In the genomic region with DNA sequence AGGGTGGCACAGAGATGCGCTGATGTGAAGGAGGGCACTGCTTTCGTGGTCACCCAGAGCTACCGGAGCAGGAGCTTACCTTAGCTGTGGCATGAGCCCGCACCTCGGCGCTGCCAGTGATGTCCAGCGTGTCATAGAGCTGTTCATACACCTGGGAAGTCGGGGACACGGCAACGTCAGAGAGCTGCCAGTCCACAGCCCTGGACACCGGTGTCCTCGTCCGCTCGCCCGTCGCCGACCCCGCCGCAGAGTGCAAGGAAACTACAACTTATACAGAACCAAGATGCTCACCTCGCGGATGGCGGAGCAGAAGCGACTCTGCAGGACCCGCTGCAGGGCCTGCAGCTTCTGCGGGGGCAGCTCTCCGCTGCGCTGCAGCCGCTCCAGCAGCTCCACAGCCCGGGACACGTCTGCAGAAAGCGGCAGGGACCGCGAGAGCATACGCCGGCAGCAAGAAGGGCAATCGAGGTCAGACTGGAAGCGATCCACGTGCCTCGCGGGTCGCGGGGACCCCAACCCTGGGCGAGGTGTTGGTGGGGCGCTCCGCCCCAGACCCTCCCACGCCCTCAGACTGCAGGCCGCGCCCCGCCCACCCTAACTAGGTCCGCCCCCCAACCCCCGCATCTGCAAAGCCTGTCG, we compare ENCODE assay signal across 8 mouse cellular contexts. TPM values are rescaled to one million over a fixed set of nuclear protein-coding genes. Genes with fewer than 3 reads are reported as not detected.
DNase-seq lines count a peak whose midpoint lies in the region; ATAC-seq and TF ChIP-seq lines count a peak whose summit lies in the region.

No protein-coding gene starts in this region.

- no peak for TF ChIP-seq POLR2A in kidney, adult 2 months (IDR thresholded peaks at IDR 0.05; ENCODE audit: low read depth, low read length)

- H3K27me3 ChIP-seq in kidney, adult 2 months (replicated peaks; ENCODE audit: control insufficient read depth, insufficient read depth, low read length): no peaks in the 10 kb centered on the region
- peaks cover 23% of the 10 kb centered on the region for H3K27me3 ChIP-seq in G1E (ENCODE audit: insufficient read depth, low read length)
- peaks cover 18% of the 10 kb centered on the region for H3K27me3 ChIP-seq in forebrain, embryonic 11.5 days (ENCODE audit: control insufficient read depth, insufficient read depth, low read length)
- H3K27me3 ChIP-seq in limb, embryonic 15.5 days: peaks cover 35% of the 10 kb centered on the region

- DNase-seq in kidney, adult 2 months: no peak
- no peak for DNase-seq in kidney, postnatal 4 days
- no peak for DNase-seq in G1E (ENCODE audit: low spot score)
- DNase-seq in forebrain, embryonic 11.5 days (ENCODE audit: low spot score): no peak
- DNase-seq in testis, postnatal 10 days (ENCODE audit: low spot score): peak; percentile 37
- no peak for DNase-seq in retina, embryonic 14.5 days (ENCODE audit: low spot score)
- DNase-seq in retina, postnatal 1 day: no peak

- no peak overlapping the region for H3K27ac ChIP-seq in kidney, adult 2 months (ENCODE audit: insufficient read depth, low read depth, low read length)
- H3K27ac ChIP-seq in forebrain, embryonic 11.5 days (ENCODE audit: low read depth, low read length): no peak overlapping the region
- no peak overlapping the region for H3K27ac ChIP-seq in limb, embryonic 15.5 days

- H3K36me3 ChIP-seq in kidney, adult 2 months (ENCODE audit: control insufficient read depth, insufficient read depth, low read length): no peaks in the 10 kb centered on the region
- H3K36me3 ChIP-seq in G1E (replicated peaks): peaks cover 50% of the 10 kb centered on the region
- no peaks in the 10 kb centered on the region for H3K36me3 ChIP-seq in forebrain, embryonic 11.5 days (ENCODE audit: control insufficient read depth, insufficient read depth, low read length)
- peaks cover 24% of the 10 kb centered on the region for H3K36me3 ChIP-seq in limb, embryonic 15.5 days

- no peak for ATAC-seq in G1E (ENCODE audit: extremely low read depth, insufficient number of reproducible peaks, low FRiP score, poor library complexity, severe bottlenecking)
- ATAC-seq in forebrain, embryonic 11.5 days (replicated peaks; ENCODE audit: low FRiP score): peak; percentile 1; the same call in 1 of the 2 replicates
- ATAC-seq in limb, embryonic 15.5 days (ENCODE audit: insufficient number of reproducible peaks, low FRiP score, low TSS enrichment, low read depth): peak; percentile 2; the same call in 1 of the 2 replicates

- H3K9ac ChIP-seq in forebrain, embryonic 11.5 days (ENCODE audit: low read length): peak overlapping the region; percentile 50; the same call in 1 of the 2 replicates
- peak overlapping the region; percentile 27 for H3K9ac ChIP-seq in limb, embryonic 15.5 days

- no peaks in the 10 kb centered on the region; the same call in 1 of the 2 replicates for H3K4me1 ChIP-seq in kidney, adult 2 months (ENCODE audit: control insufficient read depth, insufficient read depth, low read length)
- H3K4me1 ChIP-seq in G1E (ENCODE audit: insufficient read depth, low read depth, low read length): peaks cover 63% of the 10 kb centered on the region
- peaks cover 15% of the 10 kb centered on the region for H3K4me1 ChIP-seq in forebrain, embryonic 11.5 days (replicated peaks; ENCODE audit: control insufficient read depth, insufficient read depth, low read length)
- H3K4me1 ChIP-seq in limb, embryonic 15.5 days: peaks cover 33% of the 10 kb centered on the region

- WGBS in kidney, adult 2 months: 6% methylated on average over 52 of the region's 52 CpGs
- 9% methylated on average over 49 of the region's 52 CpGs for WGBS in forebrain, embryonic 11.5 days
- 8% methylated on average over 51 of the region's 52 CpGs for WGBS in limb, embryonic 15.5 days

- H3K4me3 ChIP-seq in kidney, adult 2 months (ENCODE audit: insufficient read depth, low read depth, low read length): peak overlapping the region; percentile 57
- H3K4me3 ChIP-seq in G1E (ENCODE audit: low read depth, low read length): peak overlapping the region; percentile 73
- H3K4me3 ChIP-seq in forebrain, embryonic 11.5 days (ENCODE audit: low read depth, low read length): peak overlapping the region; percentile 39
- peak overlapping the region; percentile 57 for H3K4me3 ChIP-seq in limb, embryonic 15.5 days

- no peak for TF ChIP-seq CTCF in kidney, adult 2 months (conservative IDR thresholded peaks at IDR 0.05; ENCODE audit: insufficient read depth, insufficient read length, low read depth, low read length)
- no peak for TF ChIP-seq CTCF in G1E (IDR thresholded peaks at IDR 0.05; ENCODE audit: low read depth, low read length)

- H3K9me3 ChIP-seq in G1E (replicated peaks): no peaks in the 10 kb centered on the region
- no peaks in the 10 kb centered on the region for H3K9me3 ChIP-seq in forebrain, embryonic 11.5 days (ENCODE audit: control insufficient read depth, low read length)
- H3K9me3 ChIP-seq in limb, embryonic 15.5 days: no peaks in the 10 kb centered on the region

- peak overlapping the region; percentile 91 for H3K4me2 ChIP-seq in forebrain, embryonic 11.5 days (ENCODE audit: low read depth, low read length, severe bottlenecking)
- H3K4me2 ChIP-seq in limb, embryonic 15.5 days: peak overlapping the region; percentile 88

RNA-seq across cellular contexts. Expression of a gene that starts 0.4 kb away (rescaled TPM):
- polyA plus RNA-seq in kidney, adult 2 months (2012; rRNA removed): 2.7 and 3.9 TPM in 2 replicates
- total RNA-seq in G1E (2014; fragmentation: Nextera tagmentation) (not detected in 2 replicates), G1E (2017) (2.0 and 3.8 TPM in 2 replicates)
- 0.86 and 1.1 TPM in 2 replicates for polyA plus RNA-seq in G1E (2012)
- 0.48 and 1.5 TPM in 2 replicates for polyA plus RNA-seq in forebrain, embryonic 11.5 days (2014; fragmentation: Nextera tagmentation; extraction: Ambion mirVana)
- polyA plus RNA-seq in limb, embryonic 15.5 days (2015; fragmentation: Nextera tagmentation; extraction: Ambion mirVana): 2.3 and 2.5 TPM in 2 replicates

RNA-seq across cellular contexts. Expression of a gene that starts 3.1 kb away (rescaled TPM):
- polyA plus RNA-seq in kidney, adult 2 months (2012; rRNA removed): 0.50 and 0.64 TPM in 2 replicates
- 1.4 and 1.5 TPM in 2 replicates for total RNA-seq in G1E (2014; fragmentation: Nextera tagmentation)
- total RNA-seq in G1E (2017): 0.41 and 0.71 TPM in 2 replicates
- polyA plus RNA-seq in G1E (2012): 1.2 and 1.4 TPM in 2 replicates
- polyA plus RNA-seq in forebrain, embryonic 11.5 days (2014; fragmentation: Nextera tagmentation; extraction: Ambion mirVana): 11.6 and 13.0 TPM in 2 replicates
- polyA plus RNA-seq in limb, embryonic 15.5 days (2015; fragmentation: Nextera tagmentation; extraction: Ambion mirVana): 7.8 and 9.1 TPM in 2 replicates

RNA-seq across cellular contexts. Expression of a gene that starts 25.6 kb away (rescaled TPM):
- 137 and 138 TPM in 2 replicates for polyA plus RNA-seq in kidney, adult 2 months (2012; rRNA removed)
- 154 and 174 TPM in 2 replicates for total RNA-seq in G1E (2014; fragmentation: Nextera tagmentation)
- 319 and 333 TPM in 2 replicates for total RNA-seq in G1E (2017)
- polyA plus RNA-seq in G1E (2012): 754 and 1,054 TPM in 2 replicates
- polyA plus RNA-seq in forebrain, embryonic 11.5 days (2014; fragmentation: Nextera tagmentation; extraction: Ambion mirVana): 79.8 and 87.9 TPM in 2 replicates
- 199 and 204 TPM in 2 replicates for polyA plus RNA-seq in limb, embryonic 15.5 days (2015; fragmentation: Nextera tagmentation; extraction: Ambion mirVana)

RNA-seq across cellular contexts. Expression of a gene that starts 34.9 kb away (rescaled TPM):
- polyA plus RNA-seq in kidney, adult 2 months (2012; rRNA removed): 0.14 and 3.2 TPM in 2 replicates
- total RNA-seq in G1E (2014; fragmentation: Nextera tagmentation) (not detected in 2 replicates), G1E (2017) (0.06 and 0.16 TPM in 2 replicates)
- not detected in 2 replicates for polyA plus RNA-seq in G1E (2012)
- not detected in 2 replicates for polyA plus RNA-seq in forebrain, embryonic 11.5 days (2014; fragmentation: Nextera tagmentation; extraction: Ambion mirVana)
- 6.5 and 15.1 TPM in 2 replicates for polyA plus RNA-seq in limb, embryonic 15.5 days (2015; fragmentation: Nextera tagmentation; extraction: Ambion mirVana)

RNA-seq across cellular contexts. Expression of a gene that starts 35.5 kb away (rescaled TPM):
- 0.07 and 0.91 TPM in 2 replicates for polyA plus RNA-seq in kidney, adult 2 months (2012; rRNA removed)
- total RNA-seq in G1E (2014; fragmentation: Nextera tagmentation) (not detected in 2 replicates), G1E (2017) (0.05 TPM in 1 of 2 replicates, not detected in the other)
- not detected in 2 replicates for polyA plus RNA-seq in G1E (2012)
- not detected in 2 replicates for polyA plus RNA-seq in forebrain, embryonic 11.5 days (2014; fragmentation: Nextera tagmentation; extraction: Ambion mirVana)
- polyA plus RNA-seq in limb, embryonic 15.5 days (2015; fragmentation: Nextera tagmentation; extraction: Ambion mirVana): 0.10 and 0.12 TPM in 2 replicates
